In the genomic region with DNA sequence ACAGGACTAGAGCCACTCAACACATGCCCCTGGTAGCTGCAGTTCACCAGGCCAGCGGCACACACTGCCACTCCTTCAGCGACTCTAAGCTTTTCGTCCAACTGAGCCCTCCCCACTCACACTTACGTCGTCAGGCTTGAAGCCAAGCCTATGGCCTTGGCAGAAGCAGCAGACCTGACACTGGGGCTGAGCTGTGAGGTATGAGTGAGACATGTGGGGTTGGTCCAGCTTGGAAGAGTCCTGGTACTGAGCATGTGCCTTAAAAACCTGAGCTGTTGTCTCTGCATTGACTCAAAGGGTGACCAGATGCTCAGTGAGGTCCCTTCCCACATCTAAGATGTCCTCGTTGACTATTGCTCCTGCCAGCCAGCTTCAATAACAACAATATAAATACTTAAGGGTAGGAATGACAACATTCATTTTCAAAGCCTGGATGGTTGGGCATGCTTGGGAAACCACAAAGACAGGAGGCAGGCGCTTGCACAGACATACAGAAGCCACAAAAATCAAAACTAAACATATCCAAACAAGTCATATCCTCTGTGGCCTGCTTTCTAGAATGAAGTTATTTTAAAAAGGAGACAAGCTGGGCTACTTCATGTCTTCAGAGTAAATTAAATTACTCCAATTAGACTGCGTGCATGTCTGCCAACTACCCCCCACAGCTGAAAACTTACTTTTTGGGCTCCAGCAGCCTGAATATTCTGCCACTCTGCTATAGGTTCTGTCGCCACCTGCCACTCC, we compare ENCODE assay signal across 11 mouse cellular contexts. TPM values are rescaled to one million over a fixed set of nuclear protein-coding genes. Genes with fewer than 3 reads are reported as not detected.
A peak's percentile ranks its signal among the peaks of the same experiment; 100 is the strongest.
DNase-seq lines count a peak whose midpoint lies in the region; ATAC-seq lines count a peak whose summit lies in the region.
"Had no signal": no experiment of that assay in that cellular context is flagged by ENCODE, and none has a peak within 500 bp of the region (broad histone marks: within the 10 kb centered on the region; RNA-seq: fewer than 3 reads in every experiment).

No protein-coding gene starts in this region.

- H3K4me2 ChIP-seq in embryonic facial prominence, embryonic 14.5 days (ENCODE audit: low read depth, low read length), result no peak overlapping the region
- H3K4me2 ChIP-seq: heart, embryonic 13.5 days; limb, embryonic 13.5 days had no signal

- no peaks in the 10 kb centered on the region for H3K9me3 ChIP-seq in embryonic facial prominence, embryonic 14.5 days (ENCODE audit: control insufficient read depth, low read length)

- no peak overlapping the region for H3K9ac ChIP-seq in embryonic facial prominence, embryonic 14.5 days (ENCODE audit: low read depth, low read length)
- H3K9ac ChIP-seq: limb, embryonic 13.5 days had no signal

- peak; percentile 41; the same call in 1 of the 2 replicates for ATAC-seq in embryonic facial prominence, embryonic 14.5 days (ENCODE audit: low read depth)
- ATAC-seq in frontal cortex, adult (ENCODE audit: low TSS enrichment), result no peak; the same call in 1 of the 2 replicates

- WGBS in embryonic facial prominence, embryonic 14.5 days, result 77% methylated on average over 9 of the region's 9 CpGs

- peak; percentile 31 for DNase-seq in left cerebral cortex, postnatal 4 days
- no peak for DNase-seq in left cerebral cortex, postnatal 14 days (ENCODE audit: low spot score in 2 of 2)
- DNase-seq in adrenal gland, postnatal 14 days, result peak; percentile 87
- DNase-seq in embryonic facial prominence, embryonic 14.5 days (ENCODE audit: low spot score), result peak; percentile 54
- peak; percentile 65 for DNase-seq in lung, postnatal 36 days
- DNase-seq in kidney, adult 9 months, result no peak
- DNase-seq in left cerebral cortex, postnatal 36 days (ENCODE audit: low spot score in 2 of 2), result no peak

- H3K4me3 ChIP-seq in embryonic facial prominence, embryonic 14.5 days (ENCODE audit: low read depth, low read length), result no peak overlapping the region
- H3K4me3 ChIP-seq: heart, embryonic 13.5 days; limb, embryonic 13.5 days had no signal

- H3K4me1 ChIP-seq in embryonic facial prominence, embryonic 14.5 days (ENCODE audit: control insufficient read depth, insufficient read depth, low read length), result no peaks in the 10 kb centered on the region
- H3K4me1 ChIP-seq: limb, embryonic 13.5 days had no signal

- H3K36me3 ChIP-seq in embryonic facial prominence, embryonic 14.5 days (ENCODE audit: control insufficient read depth, insufficient read depth, low read length), result peaks cover 27% of the 10 kb centered on the region

- intact Hi-C loops in left cerebral cortex, postnatal 4 days (cut with DNase I), result no loop called here
- intact Hi-C loops in left cerebral cortex, postnatal 14 days (cut with DNase I), result no loop called here
- intact Hi-C loops in left cerebral cortex, postnatal 36 days (cut with DNase I), result no loop called here

- H3K27me3 ChIP-seq in embryonic facial prominence, embryonic 14.5 days (replicated peaks; ENCODE audit: control insufficient read depth, insufficient read depth, low read length), result no peaks in the 10 kb centered on the region
- H3K27me3 ChIP-seq: heart, embryonic 13.5 days; limb, embryonic 13.5 days had no signal

- 0 out of 2 replicates have a peak overlapping the region, but pooled peaks have one; percentile 15 for H3K27ac ChIP-seq in embryonic facial prominence, embryonic 14.5 days (replicated peaks; ENCODE audit: low read depth, low read length)
- H3K27ac ChIP-seq: kidney, postnatal 0 days; limb, embryonic 13.5 days had no signal

RNA-seq across cellular contexts. Expression of a gene that starts 10.6 kb away (rescaled TPM):
- 10 to 100 TPM; 31.3 to 34.8 TPM for total RNA-seq in left cerebral cortex, postnatal 4 days (2021)
- 10 to 100 TPM; 21.8 to 22.9 TPM for total RNA-seq in left cerebral cortex, postnatal 14 days (2021)
- total RNA-seq in adrenal gland, postnatal 14 days (2021), result 45.2 and 46.6 TPM in 2 replicates
- polyA plus RNA-seq in embryonic facial prominence, embryonic 14.5 days (2014; fragmentation: Nextera tagmentation; extraction: Ambion mirVana), result 70.5 and 72.3 TPM in 2 replicates
- 10 to 100 TPM; 19.8 to 29.9 TPM for total RNA-seq in left cerebral cortex, postnatal 36 days (2021)

RNA-seq across cellular contexts. Expression of a gene that starts 37.3 kb away (rescaled TPM):
- total RNA-seq in left cerebral cortex, postnatal 4 days (2021), result 100 to 1,000 TPM; 112 to 117 TPM
- 100 to 1,000 TPM; 106 to 114 TPM for total RNA-seq in left cerebral cortex, postnatal 14 days (2021)
- total RNA-seq in adrenal gland, postnatal 14 days (2021), result 49.9 and 61.8 TPM in 2 replicates
- polyA plus RNA-seq in embryonic facial prominence, embryonic 14.5 days (2014; fragmentation: Nextera tagmentation; extraction: Ambion mirVana), result 32.4 and 37.3 TPM in 2 replicates
- total RNA-seq in left cerebral cortex, postnatal 36 days (2021), result 10 to 100 TPM; 63.7 to 77.2 TPM

RNA-seq across cellular contexts. Expression of a gene that starts 39.9 kb away (rescaled TPM):
- under 1 TPM in 1 of 2 experiments, not detected in 1; 0.56 TPM for total RNA-seq in left cerebral cortex, postnatal 4 days (2021)
- under 1 TPM; 0.66 to 0.88 TPM for total RNA-seq in left cerebral cortex, postnatal 14 days (2021)
- total RNA-seq in adrenal gland, postnatal 14 days (2021), result 2.0 and 5.0 TPM in 2 replicates
- polyA plus RNA-seq in embryonic facial prominence, embryonic 14.5 days (2014; fragmentation: Nextera tagmentation; extraction: Ambion mirVana), result 11.0 and 13.2 TPM in 2 replicates
- total RNA-seq in left cerebral cortex, postnatal 36 days (2021), result not detected

Comparison
In these comparisons a context has a peak if more than half of its experiments do, and no peak if none do; other contexts are left out.
1. DNase-seq: peak in left cerebral cortex, postnatal 4 days (single experiment), adrenal gland, postnatal 14 days (single experiment), embryonic facial prominence, embryonic 14.5 days (single experiment) and lung, postnatal 36 days (single experiment); none in left cerebral cortex, postnatal 14 days (0 of 2), kidney, adult 9 months (single experiment) and left cerebral cortex, postnatal 36 days (0 of 2).